Mouse (Mus musculus): Measurements from ENCODE around the gene Rai14. TPM values are rescaled to one million over a fixed set of nuclear protein-coding genes. Genes with fewer than 3 reads are reported as not detected.

The Rai14 gene
- polyA plus RNA-seq, 1 experiment from 2014 or later = 4.6 TPM

DNA sequence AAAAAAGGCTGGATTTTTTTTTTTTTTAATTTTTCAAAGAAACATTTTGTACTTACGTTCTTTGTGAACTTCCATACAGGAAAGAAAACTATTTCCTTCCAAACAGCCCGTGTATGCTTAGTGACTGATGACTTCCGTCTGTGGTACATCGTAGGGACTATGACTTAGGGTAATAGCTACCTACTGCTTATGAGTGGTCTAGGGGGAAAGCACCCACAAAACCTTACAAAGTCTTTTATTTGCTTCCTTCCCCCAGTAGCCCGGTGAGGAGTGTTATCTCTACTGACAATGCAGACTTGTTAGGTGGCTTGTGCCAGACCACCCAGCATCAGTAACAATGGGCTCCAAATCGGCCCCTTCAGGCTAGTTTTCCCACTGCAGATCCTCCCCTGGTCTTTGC, 28.0 kb upstream of the Rai14 start:
- no peaks in the 10 kb centered on the region for H3K27me3 ChIP-seq
- no peak overlapping the region for H3K9ac ChIP-seq
- H3K36me3 ChIP-seq (replicated peaks) = no peaks in the 10 kb centered on the region
- WGBS (ENCODE audit: insufficient replicate concordance) = 27% methylated on average over 6 of the region's 6 CpGs
- no peaks in the 10 kb centered on the region for H3K9me3 ChIP-seq (replicated peaks)
- no peaks in the 10 kb centered on the region for H3K4me1 ChIP-seq (replicated peaks)
- ATAC-seq (ENCODE audit: insufficient read depth) = no peak
- no peak overlapping the region for H3K4me3 ChIP-seq (replicated peaks)
- H3K27ac ChIP-seq (replicated peaks) = no peak overlapping the region
- H3K4me2 ChIP-seq = no peak overlapping the region

DNA sequence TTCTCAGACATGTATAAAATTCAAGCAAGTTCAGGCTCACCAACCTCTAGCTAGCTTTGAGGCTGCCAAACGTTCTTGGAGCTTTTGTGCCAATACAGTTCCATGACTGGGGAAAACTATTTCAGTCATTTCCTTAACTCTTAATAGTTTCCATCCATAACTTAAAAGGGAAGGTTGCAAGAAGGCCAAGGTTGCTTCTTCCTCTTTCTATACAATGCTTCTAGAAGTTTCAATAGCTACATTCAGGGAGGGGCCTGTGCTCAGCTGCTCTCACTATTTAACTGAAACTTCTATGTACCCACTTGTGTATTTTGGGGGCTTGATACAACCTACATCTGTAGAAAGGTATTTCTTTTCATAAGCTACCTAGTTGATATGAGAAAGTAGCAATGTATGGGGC, 24.9 kb upstream of the Rai14 start:
- Histone ChIP-seq H3K9ac (no peak overlapping the region), H3K4me1 (replicated peaks) (no peaks in the 10 kb centered on the region), H3K4me2 (no peak overlapping the region), H3K27ac (replicated peaks) (no peak overlapping the region), H3K4me3 (replicated peaks) (no peak overlapping the region), H3K27me3 (no peaks in the 10 kb centered on the region), H3K36me3 (replicated peaks) (no peaks in the 10 kb centered on the region), H3K9me3 (replicated peaks) (no peaks in the 10 kb centered on the region)
- ATAC-seq (ENCODE audit: insufficient read depth) = no peak
- 34% methylated on average over 1 of the region's 1 CpGs for WGBS (ENCODE audit: insufficient replicate concordance)

DNA sequence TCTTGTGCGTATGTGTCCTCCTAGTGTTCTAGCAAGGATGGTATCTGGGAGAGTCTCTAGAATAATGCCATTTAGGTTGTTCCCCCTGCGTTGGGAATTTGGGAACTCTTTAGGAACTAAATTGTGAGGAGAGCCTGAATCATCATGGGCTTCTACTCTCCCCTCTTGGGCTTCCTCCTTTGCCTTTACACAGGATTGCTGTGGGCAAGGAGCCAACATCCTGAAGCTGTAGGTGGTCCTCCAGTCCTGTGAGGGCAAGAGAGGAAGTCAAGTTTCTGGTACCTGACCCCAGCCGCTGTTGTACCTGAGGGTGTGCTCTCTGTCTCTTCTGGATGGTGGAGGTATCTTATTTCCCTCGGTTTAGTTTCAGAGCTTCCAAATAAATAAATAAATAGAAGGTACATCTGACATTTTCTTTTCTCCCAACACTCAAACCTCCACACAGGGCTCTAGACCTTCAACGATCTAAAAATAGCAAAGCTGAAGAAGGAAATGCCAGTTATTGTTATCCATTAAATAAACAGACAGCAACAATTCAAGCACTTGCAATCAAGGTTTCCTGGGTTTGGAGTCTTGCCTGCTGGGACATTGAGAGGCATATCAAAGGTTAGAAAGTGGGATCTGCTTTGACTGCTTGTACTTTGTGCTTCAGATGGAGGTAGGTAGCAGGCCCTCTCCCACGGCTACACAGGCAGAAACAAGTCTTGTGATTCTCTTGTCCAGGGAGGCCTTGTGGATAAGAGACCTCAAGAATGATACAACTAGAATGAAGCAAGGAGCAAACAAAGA, 24.1 kb upstream of the Rai14 start:
- Histone ChIP-seq H3K4me2 (no peak overlapping the region), H3K27me3 (no peaks in the 10 kb centered on the region), H3K4me1 (replicated peaks) (no peaks in the 10 kb centered on the region), H3K36me3 (replicated peaks) (no peaks in the 10 kb centered on the region), H3K4me3 (replicated peaks) (no peak overlapping the region), H3K9ac (no peak overlapping the region), H3K9me3 (replicated peaks) (no peaks in the 10 kb centered on the region), H3K27ac (replicated peaks) (no peak overlapping the region)
- no peak for ATAC-seq (ENCODE audit: insufficient read depth)
- 47% methylated on average over 6 of the region's 6 CpGs for WGBS (ENCODE audit: insufficient replicate concordance)

DNA sequence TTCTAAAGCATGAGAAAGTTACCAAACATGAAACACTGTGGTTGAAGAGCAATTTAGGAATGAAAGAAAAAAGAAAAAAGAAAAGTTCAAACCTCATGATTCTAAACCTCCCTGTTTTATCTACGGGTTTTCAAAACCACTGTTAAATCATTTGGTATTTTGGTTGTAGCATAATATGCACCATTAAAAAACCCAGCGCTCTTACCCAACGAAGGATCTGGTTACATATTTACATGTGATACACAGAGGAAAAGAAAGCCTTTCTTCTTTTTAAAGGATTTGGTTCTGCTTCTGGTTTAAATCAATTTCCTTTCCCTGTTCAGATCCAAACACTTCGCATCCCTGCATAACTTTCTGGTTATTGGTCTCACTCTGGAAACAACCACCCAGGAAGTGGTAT, 21.5 kb upstream of the Rai14 start:
- H3K27ac ChIP-seq (replicated peaks) = no peak overlapping the region
- no peaks in the 10 kb centered on the region for H3K4me1 ChIP-seq (replicated peaks)
- no peak overlapping the region for H3K9ac ChIP-seq
- no peaks in the 10 kb centered on the region for H3K36me3 ChIP-seq (replicated peaks)
- H3K9me3 ChIP-seq (replicated peaks) = no peaks in the 10 kb centered on the region
- H3K27me3 ChIP-seq = no peaks in the 10 kb centered on the region
- H3K4me2 ChIP-seq = no peak overlapping the region
- 67% methylated on average over 4 of the region's 4 CpGs for WGBS (ENCODE audit: insufficient replicate concordance)
- no peak overlapping the region for H3K4me3 ChIP-seq (replicated peaks)
- ATAC-seq (ENCODE audit: insufficient read depth) = no peak

DNA sequence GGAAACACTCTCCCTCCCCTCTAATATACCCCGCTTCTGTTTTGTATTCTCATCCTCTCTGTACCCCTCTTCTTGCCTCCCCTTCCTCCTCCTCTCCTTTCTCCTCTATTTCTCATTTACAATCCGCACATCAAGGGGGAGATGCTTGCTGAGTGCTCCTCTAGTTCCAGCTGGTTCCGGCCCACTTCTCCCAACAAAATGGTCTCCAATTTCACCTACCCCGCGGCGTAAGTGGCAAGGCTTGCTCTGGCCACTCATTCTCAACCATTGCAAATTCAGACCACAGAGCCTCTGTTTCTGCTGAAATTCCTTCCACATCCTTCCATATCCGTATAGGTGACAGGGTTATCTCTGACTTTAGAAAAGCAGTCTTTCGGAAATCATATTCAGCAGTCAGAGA, 20.8 kb upstream of the Rai14 start:
- Histone ChIP-seq H3K4me2 (no peak overlapping the region), H3K4me3 (replicated peaks) (no peak overlapping the region), H3K9me3 (replicated peaks) (no peaks in the 10 kb centered on the region), H3K27me3 (no peaks in the 10 kb centered on the region), H3K36me3 (replicated peaks) (no peaks in the 10 kb centered on the region), H3K4me1 (replicated peaks) (no peaks in the 10 kb centered on the region), H3K9ac (no peak overlapping the region), H3K27ac (replicated peaks) (no peak overlapping the region)
- WGBS (ENCODE audit: insufficient replicate concordance) = 67% methylated on average over 8 of the region's 8 CpGs
- ATAC-seq (ENCODE audit: insufficient read depth) = no peak

DNA sequence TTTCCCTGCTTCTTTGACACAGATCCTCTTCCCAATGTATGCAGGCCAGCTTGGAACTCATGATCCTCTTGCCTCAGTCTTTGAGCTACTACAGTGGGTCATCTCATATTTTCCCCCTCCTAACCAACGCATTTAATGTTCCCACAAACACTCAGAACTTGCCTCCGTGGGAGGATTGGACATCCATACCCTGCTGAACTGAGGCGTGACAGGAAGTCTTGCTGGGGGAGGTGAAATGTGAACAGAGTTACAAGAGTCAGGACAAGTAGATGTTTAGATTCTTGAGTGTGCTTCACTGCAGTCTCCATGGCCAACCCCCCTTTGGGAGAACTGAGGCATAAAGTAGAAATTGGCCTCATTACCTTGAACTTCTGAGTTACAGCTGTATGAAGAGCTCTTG, 17.0 kb upstream of the Rai14 start:
- Histone ChIP-seq H3K9me3 (replicated peaks) (no peaks in the 10 kb centered on the region), H3K4me1 (replicated peaks) (no peaks in the 10 kb centered on the region), H3K4me3 (replicated peaks) (no peak overlapping the region), H3K9ac (no peak overlapping the region), H3K36me3 (replicated peaks) (no peaks in the 10 kb centered on the region), H3K27me3 (no peaks in the 10 kb centered on the region), H3K4me2 (no peak overlapping the region), H3K27ac (replicated peaks) (no peak overlapping the region)
- no peak for ATAC-seq (ENCODE audit: insufficient read depth)
- WGBS (ENCODE audit: insufficient replicate concordance) = 64% methylated on average over 3 of the region's 3 CpGs

DNA sequence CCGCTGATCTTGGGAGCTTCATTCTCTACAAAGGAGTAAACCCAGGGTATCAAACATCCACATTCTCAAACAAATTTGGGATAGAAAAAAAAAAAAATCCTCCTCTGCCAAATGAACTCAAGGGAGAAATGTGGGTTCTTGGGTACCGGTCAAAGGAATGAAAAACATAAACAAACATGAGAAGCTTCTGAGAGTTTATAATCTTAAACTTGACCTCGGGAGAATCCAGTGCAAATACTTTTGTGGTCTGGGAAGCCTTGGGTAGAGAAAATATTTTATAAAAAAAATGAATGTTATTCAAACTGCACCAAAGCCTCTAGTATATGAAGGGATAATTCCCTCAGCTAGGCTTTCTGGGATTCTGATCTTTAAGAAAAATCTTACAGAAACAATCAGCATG, 11.8 kb upstream of the Rai14 start:
- Histone ChIP-seq H3K4me1 (replicated peaks) (peaks cover 8% of the 10 kb centered on the region; the same call in 1 of the 2 replicates), H3K27ac (replicated peaks) (no peak overlapping the region), H3K9ac (no peak overlapping the region), H3K36me3 (replicated peaks) (no peaks in the 10 kb centered on the region), H3K4me3 (replicated peaks) (no peak overlapping the region), H3K4me2 (no peak overlapping the region), H3K9me3 (replicated peaks) (no peaks in the 10 kb centered on the region), H3K27me3 (no peaks in the 10 kb centered on the region)
- 59% methylated on average over 3 of the region's 3 CpGs for WGBS (ENCODE audit: insufficient replicate concordance)
- no peak for ATAC-seq (ENCODE audit: insufficient read depth)

DNA sequence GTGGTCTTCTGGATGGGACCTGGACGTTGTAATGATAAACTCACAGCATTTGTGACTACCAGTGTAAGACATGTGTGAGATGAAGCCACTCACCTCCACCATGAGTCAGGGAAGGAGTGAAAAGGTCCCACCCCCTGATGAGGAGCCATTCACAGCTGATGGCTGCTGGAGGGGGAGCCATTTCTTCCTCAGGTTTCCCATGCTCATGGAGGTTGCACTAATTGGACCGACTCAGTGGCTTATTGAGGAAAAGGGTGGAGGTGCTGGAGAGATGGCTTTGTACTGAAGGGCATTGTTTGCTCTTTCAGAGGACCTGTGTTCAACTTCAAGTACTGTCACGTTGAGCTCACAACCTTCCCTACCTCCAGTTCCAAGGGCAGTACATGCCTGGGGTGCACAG, 10.4 kb upstream of the Rai14 start:
- H3K4me3 ChIP-seq (replicated peaks) = no peak overlapping the region
- 52% methylated on average over 3 of the region's 3 CpGs for WGBS (ENCODE audit: insufficient replicate concordance)
- peaks cover 8% of the 10 kb centered on the region; the same call in 1 of the 2 replicates for H3K4me1 ChIP-seq (replicated peaks)
- no peaks in the 10 kb centered on the region for H3K36me3 ChIP-seq (replicated peaks)
- H3K27me3 ChIP-seq = no peaks in the 10 kb centered on the region
- H3K9ac ChIP-seq = no peak overlapping the region
- H3K4me2 ChIP-seq = no peak overlapping the region
- H3K27ac ChIP-seq (replicated peaks) = no peak overlapping the region
- ATAC-seq (ENCODE audit: insufficient read depth) = no peak
- H3K9me3 ChIP-seq (replicated peaks) = no peaks in the 10 kb centered on the region

DNA sequence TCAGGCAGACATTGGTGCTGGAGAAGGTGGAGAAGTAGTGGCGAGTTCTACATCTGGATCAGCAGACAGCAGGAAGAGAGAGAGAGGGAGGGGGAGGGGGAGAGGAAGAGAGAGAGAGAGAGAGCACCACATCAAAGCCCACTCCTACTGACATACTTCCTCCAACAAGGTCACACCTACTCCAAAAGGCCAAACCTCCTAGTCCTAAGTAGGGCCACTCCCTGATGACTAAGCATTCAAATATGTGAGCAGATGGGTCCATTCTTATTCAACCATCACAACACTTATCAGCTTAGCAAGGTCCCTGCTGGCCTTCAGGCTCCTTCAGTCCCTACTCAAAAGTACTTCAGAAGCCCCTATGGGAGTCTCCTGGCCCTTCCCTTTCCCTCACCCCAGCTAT, 9.1 kb upstream of the Rai14 start:
- no peak for ATAC-seq (ENCODE audit: insufficient read depth)
- Histone ChIP-seq H3K4me2 (no peak overlapping the region), H3K9me3 (replicated peaks) (no peaks in the 10 kb centered on the region), H3K27ac (replicated peaks) (no peak overlapping the region), H3K4me1 (replicated peaks) (peaks cover 8% of the 10 kb centered on the region; the same call in 1 of the 2 replicates), H3K9ac (no peak overlapping the region), H3K4me3 (replicated peaks) (no peak overlapping the region), H3K36me3 (replicated peaks) (no peaks in the 10 kb centered on the region), H3K27me3 (no peaks in the 10 kb centered on the region)
- 7% methylated on average over 1 of the region's 1 CpGs for WGBS (ENCODE audit: insufficient replicate concordance)

DNA sequence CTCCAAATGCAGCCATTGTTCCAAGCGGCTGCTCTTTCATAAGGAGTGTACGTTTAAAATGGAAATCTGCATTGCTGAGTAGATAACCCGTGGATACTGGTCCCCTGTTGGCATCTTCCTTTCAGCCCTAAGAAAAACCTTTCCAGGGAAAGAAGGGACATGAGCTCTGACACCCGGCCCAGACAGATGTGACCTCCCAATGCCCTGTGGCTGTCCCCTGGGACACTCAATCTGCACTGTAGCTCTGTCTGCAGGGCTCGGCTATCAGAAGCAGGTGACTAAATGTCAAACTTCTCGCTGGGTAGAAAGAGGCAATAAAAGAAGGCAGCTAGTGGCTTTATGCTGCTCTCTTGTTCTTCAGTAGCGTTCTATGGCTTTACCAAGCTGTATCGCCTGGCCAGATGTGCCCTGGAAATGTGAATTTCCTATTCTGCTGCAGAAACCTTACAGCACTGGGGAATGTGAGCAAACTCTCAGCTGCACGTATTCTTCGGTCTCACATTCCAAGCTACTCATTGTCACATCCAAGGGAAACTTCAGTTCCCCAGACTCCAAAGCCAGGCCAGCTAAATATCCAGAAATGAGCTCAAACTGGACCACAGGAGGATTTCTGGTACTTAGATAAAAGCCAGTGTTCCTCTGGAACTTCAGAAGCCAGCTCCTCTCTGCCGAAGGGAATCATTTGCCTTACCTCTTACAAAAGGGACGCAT, 8.4 kb upstream of the Rai14 start:
- ATAC-seq (ENCODE audit: insufficient read depth) = no peak
- 53% methylated on average over 12 of the region's 12 CpGs for WGBS (ENCODE audit: insufficient replicate concordance)
- Histone ChIP-seq H3K9me3 (replicated peaks) (no peaks in the 10 kb centered on the region), H3K4me2 (no peak overlapping the region), H3K27me3 (no peaks in the 10 kb centered on the region), H3K9ac (no peak overlapping the region), H3K4me1 (replicated peaks) (peaks cover 8% of the 10 kb centered on the region; the same call in 1 of the 2 replicates), H3K4me3 (replicated peaks) (no peak overlapping the region), H3K36me3 (replicated peaks) (no peaks in the 10 kb centered on the region), H3K27ac (replicated peaks) (no peak overlapping the region)

DNA sequence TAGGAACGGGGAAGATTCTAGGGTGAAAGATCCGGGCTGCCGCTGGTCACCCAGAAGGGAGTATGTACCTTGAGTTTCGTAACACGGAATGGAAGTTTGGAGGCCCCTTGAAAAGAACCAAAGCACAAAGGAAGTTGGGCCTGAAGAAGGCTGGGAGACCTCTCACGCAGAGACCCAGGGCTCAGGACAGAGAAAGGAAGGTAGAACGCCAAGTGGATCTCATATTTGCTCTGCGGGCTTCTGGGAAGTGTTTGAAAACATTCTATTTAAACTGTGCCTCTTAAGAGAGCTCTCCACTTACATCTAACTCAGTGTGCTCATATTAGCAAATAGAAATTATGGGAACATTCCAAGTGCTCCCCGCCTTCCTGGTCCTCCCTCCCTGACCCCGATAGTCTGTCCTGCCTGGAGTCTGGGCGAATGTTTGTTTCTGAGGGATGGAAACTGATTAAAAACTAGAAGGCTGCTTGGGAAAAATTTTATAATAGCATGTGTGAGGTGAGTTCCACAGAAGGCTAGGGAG, 6.9 kb upstream of the Rai14 start:
- Histone ChIP-seq H3K36me3 (replicated peaks) (0 out of 2 replicates have a peak, but pooled peaks cover 3% of the 10 kb centered on the region), H3K27ac (replicated peaks) (no peak overlapping the region), H3K4me3 (replicated peaks) (no peak overlapping the region), H3K9me3 (replicated peaks) (no peaks in the 10 kb centered on the region), H3K4me2 (no peak overlapping the region), H3K9ac (no peak overlapping the region), H3K4me1 (replicated peaks) (peaks cover 8% of the 10 kb centered on the region; the same call in 1 of the 2 replicates), H3K27me3 (no peaks in the 10 kb centered on the region)
- ATAC-seq (ENCODE audit: insufficient read depth) = no peak
- WGBS (ENCODE audit: insufficient replicate concordance) = 69% methylated on average over 11 of the region's 11 CpGs
